Mouse (Mus musculus) megakaryocyte progenitor cell, adult 5-6 weeks (primary cell): Measurements from ENCODE around the gene Cfap52. TPM values are rescaled to one million over a fixed set of nuclear protein-coding genes. Genes with fewer than 3 reads are reported as not detected.
A peak's percentile ranks its signal among the peaks of the same experiment; 100 is the strongest.

Experiments
- ATAC-seq: replicated peaks from 2 replicates; pipeline ENCODE4 v1.8.0; 2016; ENCODE audit warnings: mild to moderate bottlenecking, moderate TSS enrichment, inconsistent platforms; ENCODE audit not compliant: poor library complexity
- total RNA-seq, 2 experiments: library from RNA; stranded (forward) in 1 of 2; stranded (reverse) in 1 of 2; fragments of 157-497, 149-512 nt in 1 of 2; fragments of 200-1000 nt in 1 of 2; gene quantifications; 2 replicates each; pipeline versions ENCODE4 v1.2.3 to v1.2.4; 2015 to 2017

Cfap52 gene
- total RNA-seq (2015) (not detected in 2 replicates), total RNA-seq (2017) (not detected in 2 replicates)

- ATAC-seq, result peak; percentile 76
Measured at GRCm38 (mm10) chr11:67965242-67965883, at the start of gene Cfap52. Cfap52 (minus strand) TSS chr11:67965651.

DNA sequence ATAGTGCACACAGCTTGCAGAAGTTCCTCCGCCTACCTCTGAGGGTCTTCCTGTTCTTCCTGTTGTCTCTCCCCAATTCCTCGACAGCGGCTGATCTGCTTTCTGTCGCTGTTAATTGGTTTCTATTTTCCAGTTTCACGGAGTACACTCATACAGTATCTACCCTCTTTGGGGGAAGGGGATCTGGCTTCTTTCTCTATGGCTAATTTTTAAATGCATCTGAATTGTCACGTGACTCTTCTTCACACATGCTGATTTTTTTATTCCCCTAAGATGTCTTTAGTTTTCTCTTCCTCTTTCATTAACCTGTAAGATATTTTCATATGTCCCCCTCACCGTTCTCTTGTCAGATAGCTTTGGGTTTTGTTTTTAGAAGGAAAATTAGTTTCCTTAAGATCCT, 46.8 kb upstream of the Cfap52 start:
- no peak for ATAC-seq

DNA sequence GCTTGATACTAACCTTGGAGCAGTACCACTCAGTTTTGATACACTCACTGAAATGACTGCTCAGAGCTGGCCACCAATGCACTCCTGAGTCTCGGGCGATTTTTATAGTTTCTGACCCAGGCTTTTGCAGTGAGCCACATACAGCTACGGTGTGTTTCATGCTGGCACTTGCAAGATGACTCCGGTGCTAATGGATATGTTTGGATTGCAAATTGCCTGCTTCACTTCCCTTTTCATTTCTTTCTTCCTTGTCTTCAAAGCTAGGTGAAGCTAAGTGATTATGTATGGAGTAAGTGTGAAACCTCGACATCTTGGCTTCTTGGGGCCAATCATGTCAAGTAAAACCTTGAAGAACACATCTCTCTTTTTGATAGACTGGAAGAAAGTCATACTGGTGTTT, 43.9 kb upstream of the Cfap52 start:
- ATAC-seq, result no peak

DNA sequence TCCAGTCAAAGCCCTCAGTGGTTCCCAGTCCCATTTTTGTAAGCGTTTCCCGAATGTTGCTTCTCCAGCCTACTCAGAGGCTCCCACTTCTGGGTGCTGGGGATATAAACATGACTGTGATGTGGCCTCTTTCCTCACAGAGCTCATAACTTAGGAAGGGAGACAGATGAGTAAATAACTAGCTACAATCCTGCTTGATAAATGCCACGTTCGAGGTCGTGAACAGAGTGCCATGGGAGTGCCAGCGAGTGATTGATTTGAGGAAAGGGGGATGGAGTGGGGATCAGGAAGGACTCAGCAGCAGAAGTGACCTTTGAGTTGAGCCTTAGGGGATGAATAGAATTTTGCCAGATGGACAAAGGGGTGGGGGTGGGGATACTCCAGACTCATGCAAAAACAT, 42.2 kb upstream of the Cfap52 start:
- ATAC-seq, result no peak

GRCm38 (mm10) chr11:68006216-68006789, 40.9 kb upstream of the Cfap52 start:
- ATAC-seq, result no peak

DNA sequence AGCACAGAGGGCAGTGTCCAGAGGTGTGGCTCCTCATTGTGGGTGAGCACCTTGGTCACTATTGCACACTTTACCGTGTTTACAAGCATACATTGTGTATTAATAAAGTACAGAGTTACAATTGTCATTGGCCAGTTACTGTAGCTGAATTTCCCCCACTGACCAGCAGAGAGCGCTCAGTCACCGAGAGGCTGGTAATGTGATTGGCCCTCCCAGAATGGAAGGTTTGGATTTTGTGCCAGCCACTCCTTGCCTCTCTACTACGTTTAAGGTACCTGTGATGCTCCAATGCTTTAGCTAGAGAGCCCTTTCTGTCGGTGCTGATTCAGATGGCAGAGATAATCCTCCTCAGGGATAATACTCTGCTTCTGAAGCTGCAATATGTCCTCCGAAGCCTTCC, 38.7 kb upstream of the Cfap52 start:
- peak; percentile 93 for ATAC-seq

GRCm38 (mm10) chr11:67999629-68000028, 34.2 kb upstream of the Cfap52 start:
- no peak for ATAC-seq

DNA sequence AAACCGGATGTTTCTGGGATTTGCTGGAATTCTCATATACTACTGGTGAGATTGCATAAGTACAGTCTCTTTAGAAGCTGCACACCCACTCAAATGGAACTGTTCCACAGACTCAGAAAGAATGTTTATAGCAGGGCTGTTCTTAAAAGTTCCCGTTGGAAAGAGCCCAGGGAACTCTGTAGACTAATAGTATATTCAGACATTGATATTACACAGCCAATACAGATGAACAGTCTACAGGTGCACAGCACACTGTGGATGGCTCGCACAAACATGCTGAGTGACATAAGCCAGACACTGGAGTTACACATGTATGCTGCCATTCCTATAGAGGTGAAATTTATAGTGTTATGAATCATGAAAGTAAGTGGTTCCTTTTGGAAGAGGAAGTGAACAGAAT, 33.5 kb upstream of the Cfap52 start:
- ATAC-seq, result no peak

DNA sequence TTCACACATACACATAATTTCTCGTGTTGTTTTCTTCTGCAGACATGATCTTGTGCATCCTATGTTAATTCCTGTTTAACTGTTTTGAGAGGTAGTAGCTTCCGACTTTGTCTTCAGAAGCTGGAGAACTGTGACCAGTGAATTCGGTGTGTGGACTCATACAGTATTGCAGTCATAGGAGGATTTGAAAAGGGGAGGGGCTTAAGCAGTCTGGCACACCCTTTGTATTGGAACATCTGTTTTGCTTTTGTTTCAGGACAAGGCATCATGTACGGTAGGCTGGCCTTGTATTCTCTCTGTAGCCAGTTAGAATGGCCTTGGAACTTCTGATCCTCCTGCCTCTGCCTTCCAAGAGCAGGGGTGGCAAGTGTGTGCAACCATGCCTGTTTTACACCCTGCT, 30.5 kb upstream of the Cfap52 start:
- ATAC-seq, result no peak

DNA sequence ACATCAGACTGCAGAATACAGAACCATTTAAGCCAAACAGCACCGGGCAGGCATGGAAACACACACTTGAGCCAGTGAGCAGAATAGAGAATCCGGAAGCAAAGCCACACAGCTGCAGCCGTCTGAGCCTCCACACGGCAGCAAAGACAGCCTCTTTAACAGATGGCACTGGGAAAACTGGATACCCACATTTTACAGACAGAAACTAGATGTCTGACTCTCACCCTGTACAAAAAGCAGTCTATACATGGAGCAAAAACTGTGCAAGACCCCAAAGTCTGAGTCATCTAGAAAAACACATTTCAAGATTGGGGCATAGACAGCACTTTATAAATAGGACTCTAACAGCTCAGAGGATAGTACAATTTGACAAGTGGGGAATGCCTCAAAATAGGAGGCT, 25.8 kb upstream of the Cfap52 start:
- no peak for ATAC-seq

GRCm38 (mm10) chr11:67983564-67983963, 18.1 kb upstream of the Cfap52 start:
- no peak for ATAC-seq

DNA sequence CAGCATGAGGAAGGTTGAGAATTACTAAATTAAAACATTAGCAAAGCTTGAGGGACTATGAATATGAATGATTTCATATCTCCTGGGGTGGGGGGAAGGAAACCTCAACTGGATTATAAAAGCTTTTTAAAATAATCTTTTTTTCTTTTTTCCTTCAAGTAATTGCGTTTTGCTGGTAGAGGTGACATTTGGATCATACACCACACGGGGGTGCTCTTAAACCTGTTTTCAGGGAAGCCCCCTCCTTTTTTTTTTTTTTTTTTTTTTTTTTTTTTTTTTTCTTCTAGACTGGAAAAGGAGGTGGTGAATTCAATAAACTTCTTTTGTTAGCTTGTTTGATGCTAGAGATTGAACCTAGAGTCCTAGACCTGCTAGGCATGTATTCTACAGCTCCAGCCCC, 9.8 kb upstream of the Cfap52 start:
- ATAC-seq, result no peak

- no peak for ATAC-seq
Measured at GRCm38 (mm10) chr11:67973225-67973624, 7.8 kb upstream of the Cfap52 start.

DNA sequence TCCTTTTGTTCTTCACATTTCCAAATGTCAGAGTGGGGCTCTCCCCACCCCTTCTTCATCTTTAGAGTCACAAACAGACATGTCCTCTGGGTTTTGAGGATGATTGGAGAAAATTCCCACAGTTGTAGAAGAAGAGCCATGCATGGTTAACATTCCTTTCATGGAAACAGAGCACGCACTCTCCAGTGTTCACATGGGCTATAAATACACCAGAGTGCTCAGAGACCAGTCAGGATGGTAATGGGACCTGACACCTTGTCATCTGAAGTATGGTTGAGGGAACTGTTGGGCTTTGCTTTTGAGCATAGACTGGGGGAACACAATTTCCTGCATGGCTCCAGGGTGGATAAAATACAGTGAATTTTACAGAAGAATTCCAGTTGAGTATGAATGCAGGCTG, 7.2 kb upstream of the Cfap52 start:
- ATAC-seq, result no peak

DNA sequence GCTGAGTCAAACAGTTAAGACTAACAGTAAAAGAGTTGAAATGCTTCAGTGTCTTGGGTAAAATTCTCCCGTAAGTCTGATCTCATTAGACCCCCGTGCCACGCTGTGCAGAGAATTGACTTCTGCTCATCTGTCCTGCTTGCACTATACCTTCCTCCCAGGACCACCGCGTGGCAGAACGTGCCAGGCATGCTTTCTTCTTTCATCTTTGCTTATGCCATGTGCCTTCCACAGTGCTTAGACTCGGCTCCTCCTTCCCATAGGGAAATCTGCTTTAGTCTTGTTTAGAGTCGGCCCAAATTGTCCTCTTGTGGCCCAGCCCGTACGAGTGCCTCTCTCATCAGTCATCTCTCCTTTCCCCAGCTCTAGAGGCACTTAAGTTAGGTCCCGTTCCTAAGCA, 2.4 kb upstream of the Cfap52 start:
- no peak for ATAC-seq

- peak; percentile 97 for ATAC-seq
Measured at GRCm38 (mm10) chr11:67965905-67966878, 741 bp upstream of the Cfap52 start, which contains the start of gene Stx8. Stx8 (plus strand) TSS chr11:67966193.

GRCm38 (mm10) chr11:67964110-67964509, 1.3 kb downstream of the Cfap52 start:
- ATAC-seq, result no peak

DNA sequence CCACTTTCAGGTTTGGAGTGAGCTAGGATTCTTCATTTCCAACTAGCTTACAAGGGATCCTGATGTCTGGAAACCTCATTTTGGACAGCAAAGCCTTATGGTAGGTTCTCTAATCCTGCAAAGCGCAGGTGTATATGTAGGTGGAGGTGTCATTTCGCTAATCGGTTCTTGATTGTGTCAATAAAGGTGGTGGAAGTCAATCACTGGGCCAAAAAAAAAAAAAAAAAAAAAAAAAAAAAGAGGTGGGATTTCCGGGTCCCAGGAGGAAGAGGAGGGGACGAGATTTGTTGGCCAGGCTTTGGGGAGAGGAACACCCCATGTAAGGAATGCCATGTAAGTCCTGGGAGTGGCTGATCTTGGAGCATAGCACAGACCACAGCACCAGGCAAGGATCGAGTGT, 11.0 kb downstream of the Cfap52 start:
- ATAC-seq, result no peak

GRCm38 (mm10) chr11:67953604-67954003, 11.8 kb downstream of the Cfap52 start:
- ATAC-seq, result no peak

- ATAC-seq, result no peak
Measured at GRCm38 (mm10) chr11:67949475-67949874, 16.0 kb downstream of the Cfap52 start.

DNA sequence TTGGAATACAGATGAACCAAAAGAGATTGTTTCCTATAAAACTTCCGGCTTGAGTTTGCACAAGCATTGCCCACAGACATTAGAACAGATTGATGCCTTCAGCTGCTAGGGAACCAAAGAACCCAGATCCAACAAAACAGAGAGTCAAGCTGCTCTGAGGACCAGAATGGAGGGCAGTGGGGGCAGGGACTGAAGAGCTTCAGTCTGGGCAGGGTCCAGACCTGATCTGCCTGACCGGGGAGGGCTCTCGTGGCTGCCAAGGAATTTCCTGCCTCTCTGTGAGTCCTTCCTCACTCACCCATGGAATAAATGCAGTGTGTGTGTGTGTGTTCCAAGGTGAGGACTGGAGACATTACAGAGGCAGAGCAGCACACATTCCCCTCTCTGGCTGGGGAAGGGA, 17.2 kb downstream of the Cfap52 start:
- ATAC-seq, result no peak

- no peak for ATAC-seq
Measured at GRCm38 (mm10) chr11:67932156-67932555, 33.3 kb downstream of the Cfap52 start.
